In genomic region chr10:81450140-81450539, GRCm38 (mm10) we compare ENCODE assay signal across 9 mouse cellular contexts. TPM values are rescaled to one million over a fixed set of nuclear protein-coding genes. Genes with fewer than 3 reads are reported as not detected.
DNase-seq lines count a peak whose midpoint lies in the region; ATAC-seq and TF ChIP-seq lines count a peak whose summit lies in the region.
"Had no signal": no experiment of that assay in that cellular context is flagged by ENCODE, and none has a peak within 500 bp of the region (broad histone marks: within the 10 kb centered on the region; RNA-seq: fewer than 3 reads in every experiment).

No protein-coding gene starts in this region.

- no peaks in the 10 kb centered on the region for H3K36me3 ChIP-seq in forebrain, embryonic 13.5 days (ENCODE audit: poor library complexity, severe bottlenecking)
- no peaks in the 10 kb centered on the region for H3K36me3 ChIP-seq in lung, embryonic 14.5 days (ENCODE audit: insufficient read depth)
- H3K36me3 ChIP-seq: heart, embryonic 13.5 days had no signal

- no peaks in the 10 kb centered on the region for H3K9me3 ChIP-seq in forebrain, embryonic 13.5 days (replicated peaks)
- H3K9me3 ChIP-seq in lung, embryonic 14.5 days (ENCODE audit: low read depth, low read length) = no peaks in the 10 kb centered on the region
- H3K9me3 ChIP-seq: heart, embryonic 13.5 days had no signal

- peak; percentile 99 for TF ChIP-seq CTCF in lung, embryonic 14.5 days (IDR thresholded peaks at IDR 0.05; ENCODE audit: low read depth)

- ATAC-seq in forebrain, embryonic 13.5 days = peak; percentile 61
- peak; percentile 68; the same call in 1 of the 2 replicates for ATAC-seq in lung, embryonic 14.5 days (ENCODE audit: insufficient read depth)

- intact Hi-C loops in heart, postnatal 36 days (cut with DNase I) = loop anchor here (1.0 kb wide), 2 partner anchors 61 to 162 kb away; partner anchors contain the start of gene Gm48552

- peaks cover 64% of the 10 kb centered on the region for H3K27me3 ChIP-seq in forebrain, embryonic 13.5 days
- peaks cover 50% of the 10 kb centered on the region for H3K27me3 ChIP-seq in lung, embryonic 14.5 days (ENCODE audit: insufficient read depth, low read length)

- H3K4me1 ChIP-seq in forebrain, embryonic 13.5 days = no peaks in the 10 kb centered on the region
- no peaks in the 10 kb centered on the region for H3K4me1 ChIP-seq in lung, embryonic 14.5 days (ENCODE audit: insufficient read depth)

- DNase-seq in ES-CJ7 (ENCODE audit: low read depth, low spot score) = peak; percentile 84
- peak; percentile 72 for DNase-seq in c-Kit-positive CD71-positive TER-119-negative erythroid progenitor cells, embryonic 14.5 days (ENCODE audit: low read depth)
- peak; percentile 87 for DNase-seq in heart, postnatal 36 days
- DNase-seq in layer of hippocampus, adult 11-12 months (ENCODE audit: low spot score) = peak; percentile 89
- DNase-seq in lung, embryonic 14.5 days = peak; percentile 97
- DNase-seq in ovary, postnatal 36 days (ENCODE audit: low spot score) = peak; percentile 66
- peak; percentile 85 for DNase-seq in thymus, postnatal 14 days

- H3K4me2 ChIP-seq in forebrain, embryonic 13.5 days = no peak overlapping the region
- H3K4me2 ChIP-seq in lung, embryonic 14.5 days = no peak overlapping the region
- H3K4me2 ChIP-seq: heart, embryonic 13.5 days had no signal

- WGBS in forebrain, embryonic 13.5 days = 2% methylated on average over 7 of the region's 7 CpGs
- 2% methylated on average over 7 of the region's 7 CpGs for WGBS in lung, embryonic 14.5 days

- no peak overlapping the region for H3K9ac ChIP-seq in forebrain, embryonic 13.5 days
- H3K9ac ChIP-seq in lung, embryonic 14.5 days = no peak overlapping the region
- H3K9ac ChIP-seq: heart, embryonic 13.5 days had no signal

- H3K27ac ChIP-seq in forebrain, embryonic 13.5 days = no peak overlapping the region
- H3K27ac ChIP-seq in lung, embryonic 14.5 days (ENCODE audit: low read depth) = no peak overlapping the region
- H3K27ac ChIP-seq: heart, embryonic 13.5 days had no signal

- H3K4me3 ChIP-seq in forebrain, embryonic 13.5 days = no peak overlapping the region
- H3K4me3 ChIP-seq in lung, embryonic 14.5 days (ENCODE audit: low read depth, low read length) = no peak overlapping the region
- H3K4me3 ChIP-seq: heart, embryonic 13.5 days had no signal

RNA-seq across cellular contexts. Expression of gene Nfic, which starts 5.3 kb away (rescaled TPM):
- polyA plus RNA-seq in forebrain, embryonic 13.5 days (2015; fragmentation: Nextera tagmentation; extraction: Ambion mirVana) = 18.5 and 25.2 TPM in 2 replicates
- 100 to 1,000 TPM; 115 to 133 TPM for total RNA-seq in heart, postnatal 36 days (2021)
- 86.0 and 86.5 TPM in 2 replicates for polyA plus RNA-seq in lung, embryonic 14.5 days (2014; fragmentation: Nextera tagmentation; extraction: Ambion mirVana)

RNA-seq across cellular contexts. Expression of gene Celf5, which starts 32.4 kb away (rescaled TPM):
- polyA plus RNA-seq in forebrain, embryonic 13.5 days (2015; fragmentation: Nextera tagmentation; extraction: Ambion mirVana) = 48.8 and 57.4 TPM in 2 replicates
- total RNA-seq in heart, postnatal 36 days (2021) = under 1 TPM in 1 of 2 experiments, not detected in 1; 0.24 TPM
- polyA plus RNA-seq in lung, embryonic 14.5 days (2014; fragmentation: Nextera tagmentation; extraction: Ambion mirVana) = 0.09 and 0.30 TPM in 2 replicates

RNA-seq across cellular contexts. Expression of gene Ncln, which starts 46.1 kb away (rescaled TPM):
- polyA plus RNA-seq in forebrain, embryonic 13.5 days (2015; fragmentation: Nextera tagmentation; extraction: Ambion mirVana) = 56.8 and 60.9 TPM in 2 replicates
- 10 to 100 TPM; 61.9 to 63.9 TPM for total RNA-seq in heart, postnatal 36 days (2021)
- polyA plus RNA-seq in lung, embryonic 14.5 days (2014; fragmentation: Nextera tagmentation; extraction: Ambion mirVana) = 82.1 and 97.3 TPM in 2 replicates

RNA-seq across cellular contexts. Expression of gene S1pr4, which starts 49.8 kb away (rescaled TPM):
- polyA plus RNA-seq in forebrain, embryonic 13.5 days (2015; fragmentation: Nextera tagmentation; extraction: Ambion mirVana) = 0.52 and 0.53 TPM in 2 replicates
- total RNA-seq in heart, postnatal 36 days (2021) = 1 to 10 TPM in 1 of 2 experiments, under 1 TPM in 1; 0.61 to 1.3 TPM
- 1.3 and 1.7 TPM in 2 replicates for polyA plus RNA-seq in lung, embryonic 14.5 days (2014; fragmentation: Nextera tagmentation; extraction: Ambion mirVana)

RNA-seq across cellular contexts. Expression of gene Smim24, which starts 57.3 kb away (rescaled TPM):
- 1.8 TPM in 2 replicates for polyA plus RNA-seq in forebrain, embryonic 13.5 days (2015; fragmentation: Nextera tagmentation; extraction: Ambion mirVana)
- 1 to 10 TPM; 2.2 to 2.4 TPM for total RNA-seq in heart, postnatal 36 days (2021)
- 2.8 and 3.3 TPM in 2 replicates for polyA plus RNA-seq in lung, embryonic 14.5 days (2014; fragmentation: Nextera tagmentation; extraction: Ambion mirVana)

Comparison
In these comparisons a context has a peak if more than half of its experiments do, and no peak if none do; other contexts are left out.
1. RNA of gene Celf5, which starts 32.4 kb away (polyA plus RNA-seq): 48.8 to 57.4 TPM in forebrain, embryonic 13.5 days; 0.09 to 0.30 TPM in lung, embryonic 14.5 days; every median in the first group is over 10 times any median in the second.
2. Peak in every context shown above with its lines, with median percentiles within 50 percentile points of each other: DNase-seq.